21 mouse cellular contexts compared by ENCODE assay signal in the genomic region with DNA sequence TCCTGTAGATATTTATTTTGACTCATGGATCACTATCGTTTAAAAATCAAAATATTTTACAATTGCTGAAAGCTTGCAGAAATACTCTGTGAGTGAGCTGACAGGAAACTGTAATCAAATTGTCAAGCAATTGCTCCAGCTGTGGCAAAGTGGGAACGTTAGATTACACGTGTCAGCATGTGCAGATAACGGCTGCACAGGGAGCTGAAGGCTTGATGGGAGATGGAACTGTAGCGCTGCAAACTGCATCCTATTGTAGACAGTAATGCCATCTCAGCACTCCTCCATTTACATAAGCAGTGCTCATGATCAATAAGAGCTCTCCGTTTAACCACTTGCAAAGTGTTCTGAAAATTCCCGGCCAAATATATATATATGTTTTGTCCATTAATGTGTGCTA.
DNase-seq lines count a peak whose midpoint lies in the region; ATAC-seq lines count a peak whose summit lies in the region.
"Had no signal": no experiment of that assay in that cellular context is flagged by ENCODE, and none has a peak within 500 bp of the region (broad histone marks: within the 10 kb centered on the region; RNA-seq: fewer than 3 reads in every experiment).

No protein-coding gene starts in this region.

- no peaks in the 10 kb centered on the region for H3K27me3 ChIP-seq in forebrain, embryonic 14.5 days (replicated peaks; ENCODE audit: control insufficient read depth, insufficient read depth, low read length)
- H3K27me3 ChIP-seq in forebrain, embryonic 15.5 days: no peaks in the 10 kb centered on the region
- H3K27me3 ChIP-seq in midbrain, embryonic 14.5 days (ENCODE audit: control insufficient read depth, insufficient read depth, low read length): no peaks in the 10 kb centered on the region
- no peaks in the 10 kb centered on the region for H3K27me3 ChIP-seq in midbrain, embryonic 10.5 days (ENCODE audit: low read depth, poor library complexity, severe bottlenecking)
- H3K27me3 ChIP-seq in neural tube, embryonic 14.5 days (ENCODE audit: control insufficient read depth, insufficient read depth, low read length): no peaks in the 10 kb centered on the region
- H3K27me3 ChIP-seq in neural tube, embryonic 15.5 days (replicated peaks): no peaks in the 10 kb centered on the region
- H3K27me3 ChIP-seq: embryonic facial prominence, embryonic 13.5 days; hindbrain, embryonic 12.5 days had no signal

- H3K36me3 ChIP-seq in forebrain, embryonic 14.5 days (ENCODE audit: control insufficient read depth, insufficient read depth, low read length): no peaks in the 10 kb centered on the region
- no peaks in the 10 kb centered on the region for H3K36me3 ChIP-seq in forebrain, embryonic 15.5 days
- H3K36me3 ChIP-seq in midbrain, embryonic 14.5 days (ENCODE audit: control insufficient read depth, insufficient read depth, low read length): no peaks in the 10 kb centered on the region
- H3K36me3 ChIP-seq in midbrain, embryonic 10.5 days: no peaks in the 10 kb centered on the region
- H3K36me3 ChIP-seq in neural tube, embryonic 14.5 days (ENCODE audit: control insufficient read depth, insufficient read depth, low read length): no peaks in the 10 kb centered on the region
- no peaks in the 10 kb centered on the region for H3K36me3 ChIP-seq in neural tube, embryonic 15.5 days
- H3K36me3 ChIP-seq: embryonic facial prominence, embryonic 13.5 days; heart, embryonic 10.5 days; hindbrain, embryonic 12.5 days had no signal

- ATAC-seq in forebrain, embryonic 14.5 days: no peak
- no peak for ATAC-seq in forebrain, embryonic 15.5 days (replicated peaks)
- no peak for ATAC-seq in midbrain, embryonic 14.5 days (ENCODE audit: low FRiP score, low TSS enrichment)
- peak; percentile 76; the same call in 1 of the 2 replicates for ATAC-seq in neural tube, embryonic 14.5 days (ENCODE audit: low read depth)
- ATAC-seq in neural tube, embryonic 15.5 days (ENCODE audit: low FRiP score): no peak
- ATAC-seq: inflammation-experienced regulatory T-cells, adult 6 months; intestine, postnatal 0 days had no signal

- no peak overlapping the region for H3K4me3 ChIP-seq in forebrain, embryonic 14.5 days (ENCODE audit: low read depth, low read length)
- no peak overlapping the region for H3K4me3 ChIP-seq in forebrain, embryonic 15.5 days
- H3K4me3 ChIP-seq in midbrain, embryonic 14.5 days (replicated peaks; ENCODE audit: low read depth, low read length): no peak overlapping the region
- H3K4me3 ChIP-seq in midbrain, embryonic 10.5 days: no peak overlapping the region
- no peak overlapping the region for H3K4me3 ChIP-seq in neural tube, embryonic 14.5 days (ENCODE audit: low read depth, low read length)
- no peak overlapping the region for H3K4me3 ChIP-seq in neural tube, embryonic 15.5 days (replicated peaks)
- H3K4me3 ChIP-seq: embryonic facial prominence, embryonic 13.5 days; heart, embryonic 10.5 days; hindbrain, embryonic 12.5 days had no signal

- no peak overlapping the region for H3K27ac ChIP-seq in forebrain, embryonic 14.5 days (ENCODE audit: low read depth, low read length)
- no peak overlapping the region for H3K27ac ChIP-seq in forebrain, embryonic 15.5 days (replicated peaks)
- no peak overlapping the region for H3K27ac ChIP-seq in midbrain, embryonic 14.5 days (replicated peaks; ENCODE audit: low read depth, low read length)
- H3K27ac ChIP-seq in midbrain, embryonic 10.5 days (replicated peaks): no peak overlapping the region
- H3K27ac ChIP-seq in neural tube, embryonic 14.5 days (ENCODE audit: low read depth, low read length): no peak overlapping the region
- no peak overlapping the region for H3K27ac ChIP-seq in neural tube, embryonic 15.5 days (replicated peaks)
- H3K27ac ChIP-seq: embryonic facial prominence, embryonic 13.5 days; heart, embryonic 10.5 days; hindbrain, embryonic 12.5 days had no signal

- 86% methylated on average over 7 of the region's 7 CpGs for WGBS in forebrain, embryonic 14.5 days
- WGBS in forebrain, embryonic 15.5 days: 78% methylated on average over 7 of the region's 7 CpGs
- WGBS in midbrain, embryonic 14.5 days: 76% methylated on average over 7 of the region's 7 CpGs
- 90% methylated on average over 7 of the region's 7 CpGs for WGBS in midbrain, embryonic 10.5 days
- WGBS in neural tube, embryonic 14.5 days: 60% methylated on average over 7 of the region's 7 CpGs
- WGBS in neural tube, embryonic 15.5 days: 48% methylated on average over 7 of the region's 7 CpGs

- no peak overlapping the region for H3K4me2 ChIP-seq in forebrain, embryonic 14.5 days (ENCODE audit: low read length)
- H3K4me2 ChIP-seq in forebrain, embryonic 15.5 days (replicated peaks): no peak overlapping the region
- H3K4me2 ChIP-seq in midbrain, embryonic 14.5 days (ENCODE audit: low read length): no peak overlapping the region
- no peak overlapping the region for H3K4me2 ChIP-seq in neural tube, embryonic 14.5 days (ENCODE audit: low read depth, low read length)
- H3K4me2 ChIP-seq in neural tube, embryonic 15.5 days: no peak overlapping the region
- H3K4me2 ChIP-seq: embryonic facial prominence, embryonic 13.5 days; hindbrain, embryonic 12.5 days had no signal

- H3K4me1 ChIP-seq in forebrain, embryonic 14.5 days (ENCODE audit: control insufficient read depth, insufficient read depth, low read length): no peaks in the 10 kb centered on the region
- no peaks in the 10 kb centered on the region for H3K4me1 ChIP-seq in forebrain, embryonic 15.5 days
- no peaks in the 10 kb centered on the region for H3K4me1 ChIP-seq in midbrain, embryonic 14.5 days (ENCODE audit: control insufficient read depth, insufficient read depth, low read length)
- no peaks in the 10 kb centered on the region for H3K4me1 ChIP-seq in midbrain, embryonic 10.5 days
- H3K4me1 ChIP-seq in neural tube, embryonic 14.5 days (ENCODE audit: control insufficient read depth, insufficient read depth, low read length): no peaks in the 10 kb centered on the region
- H3K4me1 ChIP-seq in neural tube, embryonic 15.5 days: 0 out of 2 replicates have a peak, but pooled peaks cover 3% of the 10 kb centered on the region
- H3K4me1 ChIP-seq: embryonic facial prominence, embryonic 13.5 days; heart, embryonic 10.5 days; hindbrain, embryonic 12.5 days had no signal

- no peaks in the 10 kb centered on the region for H3K9me3 ChIP-seq in forebrain, embryonic 14.5 days (replicated peaks; ENCODE audit: control insufficient read depth, low read length)
- no peaks in the 10 kb centered on the region for H3K9me3 ChIP-seq in forebrain, embryonic 15.5 days
- no peaks in the 10 kb centered on the region for H3K9me3 ChIP-seq in midbrain, embryonic 14.5 days (ENCODE audit: control insufficient read depth, low read length)
- H3K9me3 ChIP-seq in midbrain, embryonic 10.5 days (replicated peaks): no peaks in the 10 kb centered on the region
- no peaks in the 10 kb centered on the region for H3K9me3 ChIP-seq in neural tube, embryonic 14.5 days (ENCODE audit: control insufficient read depth, low read length)
- no peaks in the 10 kb centered on the region for H3K9me3 ChIP-seq in neural tube, embryonic 15.5 days (replicated peaks)
- H3K9me3 ChIP-seq: embryonic facial prominence, embryonic 13.5 days; heart, embryonic 10.5 days; hindbrain, embryonic 12.5 days had no signal

- H3K9ac ChIP-seq in forebrain, embryonic 14.5 days (ENCODE audit: low read length): no peak overlapping the region
- H3K9ac ChIP-seq in forebrain, embryonic 15.5 days (replicated peaks): no peak overlapping the region
- no peak overlapping the region for H3K9ac ChIP-seq in midbrain, embryonic 14.5 days (replicated peaks; ENCODE audit: low read length)
- no peak overlapping the region for H3K9ac ChIP-seq in neural tube, embryonic 14.5 days (replicated peaks; ENCODE audit: low read depth, low read length)
- H3K9ac ChIP-seq in neural tube, embryonic 15.5 days (replicated peaks): no peak overlapping the region
- H3K9ac ChIP-seq: embryonic facial prominence, embryonic 13.5 days; hindbrain, embryonic 12.5 days had no signal

- peak; percentile 33 for DNase-seq in forebrain, embryonic 14.5 days (ENCODE audit: low spot score)
- peak; percentile 23 for DNase-seq in midbrain, embryonic 14.5 days
- no peak for DNase-seq in midbrain, embryonic 10.5 days (ENCODE audit: low spot score)
- no peak for DNase-seq in adrenal gland, postnatal 10 days
- DNase-seq: adrenal gland, adult 2 months; adrenal gland, postnatal 36 days; cerebellum, adult 11-12 months; cerebellum, adult 9-10 months; cerebellum, postnatal 36 days; gastrocnemius, postnatal 10 days; heart, adult 18-20 months; heart, postnatal 10 days; heart, postnatal 4 days had no signal

Comparison
In these comparisons a context has a peak if more than half of its experiments do, and no peak if none do; other contexts are left out.
1. DNase-seq: peak in forebrain, embryonic 14.5 days (single experiment) and midbrain, embryonic 14.5 days (single experiment); none in midbrain, embryonic 10.5 days (single experiment) and adrenal gland, postnatal 10 days (single experiment).